Mouse (Mus musculus) kidney, postnatal 0 days (tissue): ENCODE data around the gene Smad3. TPM values are rescaled to one million over a fixed set of nuclear protein-coding genes. Genes with fewer than 3 reads are reported as not detected.
A peak's percentile ranks its signal among the peaks of the same experiment; 100 is the strongest.

Source experiments
- ATAC-seq: fragments of 200-750 bp; cut with Nextera tagmentation; replicated peaks from 2 replicates; pipeline ENCODE4 v1.8.0; 2017; ENCODE audit warnings: low read depth, moderate number of reproducible peaks, moderate TSS enrichment, moderate library complexity; ENCODE audit not compliant: low FRiP score
- DNase-seq: peaks from one replicate; pipeline ENCODE4 v3.0.0-alpha.2; 2016; ENCODE audit warnings: low spot score
- H3K27ac ChIP-seq: fragments of 300-500 bp; sonication (generic); 2 replicates; pipeline ENCODE4 v1.5.1; 2014; ENCODE audit warnings: mild to moderate bottlenecking
- H3K27me3 ChIP-seq: fragments of 300-500 bp; sonication (generic); 2 replicates; pipeline ENCODE4 v1.6.1; 2014; ENCODE audit warnings: low read length, mixed read lengths; ENCODE audit not compliant: insufficient read depth
- H3K36me3 ChIP-seq: fragments of 300-500 bp; sonication (generic); 2 replicates; pipeline ENCODE4 v1.6.1; 2014; ENCODE audit warnings: low read length, mixed read lengths; ENCODE audit not compliant: insufficient read depth
- H3K4me1 ChIP-seq: fragments of 300-500 bp; sonication (generic); replicated peaks from 2 replicates; pipeline ENCODE4 v1.6.1; 2014; ENCODE audit warnings: antibody characterized with exemption, low read length, mixed read lengths; ENCODE audit not compliant: insufficient read depth
- H3K4me2 ChIP-seq: fragments of 300-500 bp; sonication (generic); 2 replicates; pipeline ENCODE4 v1.6.1; 2014; ENCODE audit warnings: mild to moderate bottlenecking, low read length, moderate library complexity, mixed read lengths
- H3K4me3 ChIP-seq: fragments of 300-500 bp; sonication (generic); replicated peaks from 2 replicates; pipeline ENCODE4 v1.5.1; 2014; ENCODE audit warnings: low read depth, low read length
- H3K9ac ChIP-seq: fragments of 300-500 bp; sonication (generic); 2 replicates; pipeline ENCODE4 v1.6.1; 2014; ENCODE audit warnings: low read depth, low read length
- H3K9me3 ChIP-seq: fragments of 300-500 bp; sonication (generic); replicated peaks from 2 replicates; pipeline ENCODE4 v1.6.1; 2016; ENCODE audit warnings: low read length, inconsistent platforms, mixed read lengths
- CTCF ChIP-seq: IDR thresholded peaks from 2 replicates; pipeline ENCODE4 v1.5.1; 2016; ENCODE audit warnings: antibody characterized with exemption, low read depth, mild to moderate bottlenecking, moderate library complexity
- WGBS: fragments of 180-500 bp; shearing (Covaris S2); extraction: QIAGEN DNeasy Blood & Tissue Kit; methylation state at CpG from one replicate; pipeline ENCODE4 v1.1.7; 2014; 5-methylcytosine and 5-hydroxymethylcytosine counted together
- polyA plus RNA-seq: library from polyadenylated mRNA; unstranded; fragments of >200 nt; fragmentation: Nextera tagmentation; extraction: Ambion mirVana; gene quantifications from 2 replicates; pipeline ENCODE4 v1.2.1, GENCODE M21; 2015

Smad3 gene
- polyA plus RNA-seq, 1 experiment from 2014 or later = 20.0 TPM

- TF ChIP-seq CTCF = no peak
- no peaks in the 10 kb centered on the region for H3K36me3 ChIP-seq
- 33% methylated on average over 2 of the region's 2 CpGs for WGBS
- no peak overlapping the region for H3K9ac ChIP-seq
- no peaks in the 10 kb centered on the region for H3K9me3 ChIP-seq
- no peak overlapping the region for H3K4me3 ChIP-seq
- no peak for ATAC-seq
- peaks cover 13% of the 10 kb centered on the region; the same call in 1 of the 2 replicates for H3K4me1 ChIP-seq
- H3K27ac ChIP-seq = no peak overlapping the region
- no peaks in the 10 kb centered on the region for H3K27me3 ChIP-seq
- DNase-seq = no peak
- no peak overlapping the region for H3K4me2 ChIP-seq
Measured at GRCm38 (mm10) chr9:63787086-63787485, 29.3 kb upstream of the Smad3 start.

GRCm38 (mm10) chr9:63786026-63786670 is 28.4 kb upstream of the Smad3 start:
- Histone ChIP-seq H3K4me1 (peaks cover 13% of the 10 kb centered on the region; the same call in 1 of the 2 replicates), H3K9ac (no peak overlapping the region), H3K4me2 (no peak overlapping the region), H3K27me3 (no peaks in the 10 kb centered on the region), H3K36me3 (no peaks in the 10 kb centered on the region), H3K9me3 (no peaks in the 10 kb centered on the region), H3K4me3 (no peak overlapping the region), H3K27ac (no peak overlapping the region)
- ATAC-seq (no peak), DNase-seq (no peak)
- TF ChIP-seq CTCF = no peak
- 30% methylated on average over 5 of the region's 5 CpGs for WGBS

GRCm38 (mm10) chr9:63785492-63785891 is 27.7 kb upstream of the Smad3 start:
- Histone ChIP-seq H3K9ac (no peak overlapping the region), H3K27ac (no peak overlapping the region; the same call in 1 of the 2 replicates), H3K36me3 (no peaks in the 10 kb centered on the region), H3K4me3 (no peak overlapping the region), H3K27me3 (no peaks in the 10 kb centered on the region), H3K4me1 (peaks cover 17% of the 10 kb centered on the region), H3K4me2 (no peak overlapping the region), H3K9me3 (no peaks in the 10 kb centered on the region)
- DNase-seq (no peak), ATAC-seq (no peak)
- 39% methylated on average over 5 of the region's 5 CpGs for WGBS
- no peak for TF ChIP-seq CTCF

- DNase-seq = no peak
- ATAC-seq = no peak
- no peaks in the 10 kb centered on the region for H3K27me3 ChIP-seq
- no peak overlapping the region for H3K9ac ChIP-seq
- peaks cover 25% of the 10 kb centered on the region for H3K4me1 ChIP-seq
- H3K4me3 ChIP-seq = no peak overlapping the region
- H3K4me2 ChIP-seq = no peak overlapping the region
- 62% methylated on average over 3 of the region's 3 CpGs for WGBS
- H3K9me3 ChIP-seq = no peaks in the 10 kb centered on the region
- no peak overlapping the region for H3K27ac ChIP-seq
- TF ChIP-seq CTCF = no peak
- no peaks in the 10 kb centered on the region for H3K36me3 ChIP-seq
Measured at GRCm38 (mm10) chr9:63784597-63784996, 26.8 kb upstream of the Smad3 start.

- 33% methylated on average over 4 of the region's 4 CpGs for WGBS
- TF ChIP-seq CTCF = no peak
Measured at GRCm38 (mm10) chr9:63782744-63783143, 24.9 kb upstream of the Smad3 start.

GRCm38 (mm10) chr9:63781714-63782464 is 24.1 kb upstream of the Smad3 start:
- Histone ChIP-seq H3K27me3 (no peaks in the 10 kb centered on the region), H3K4me3 (no peak overlapping the region), H3K4me2 (no peak overlapping the region), H3K27ac (no peak overlapping the region), H3K9me3 (no peaks in the 10 kb centered on the region), H3K36me3 (no peaks in the 10 kb centered on the region), H3K4me1 (peaks cover 18% of the 10 kb centered on the region), H3K9ac (no peak overlapping the region)
- 77% methylated on average over 7 of the region's 7 CpGs for WGBS
- DNase-seq = no peak
- no peak for ATAC-seq
- no peak for TF ChIP-seq CTCF

More at GRCm38 (mm10) chr9:63782744-63783143, 24.9 kb upstream of the Smad3 start:
- Histone ChIP-seq H3K27me3 (no peaks in the 10 kb centered on the region), H3K27ac (no peak overlapping the region), H3K9me3 (no peaks in the 10 kb centered on the region), H3K4me3 (no peak overlapping the region), H3K9ac (no peak overlapping the region), H3K36me3 (no peaks in the 10 kb centered on the region), H3K4me1 (peaks cover 24% of the 10 kb centered on the region), H3K4me2 (no peak overlapping the region)
- ATAC-seq = no peak
- peak; percentile 56 for DNase-seq
